Mouse (Mus musculus): ENCODE data around the gene Hmcn1. TPM values are rescaled to one million over a fixed set of nuclear protein-coding genes. Genes with fewer than 3 reads are reported as not detected.

Gene Hmcn1
- polyA plus RNA-seq, 1 experiment from 2014 or later = 1.4 TPM

DNA sequence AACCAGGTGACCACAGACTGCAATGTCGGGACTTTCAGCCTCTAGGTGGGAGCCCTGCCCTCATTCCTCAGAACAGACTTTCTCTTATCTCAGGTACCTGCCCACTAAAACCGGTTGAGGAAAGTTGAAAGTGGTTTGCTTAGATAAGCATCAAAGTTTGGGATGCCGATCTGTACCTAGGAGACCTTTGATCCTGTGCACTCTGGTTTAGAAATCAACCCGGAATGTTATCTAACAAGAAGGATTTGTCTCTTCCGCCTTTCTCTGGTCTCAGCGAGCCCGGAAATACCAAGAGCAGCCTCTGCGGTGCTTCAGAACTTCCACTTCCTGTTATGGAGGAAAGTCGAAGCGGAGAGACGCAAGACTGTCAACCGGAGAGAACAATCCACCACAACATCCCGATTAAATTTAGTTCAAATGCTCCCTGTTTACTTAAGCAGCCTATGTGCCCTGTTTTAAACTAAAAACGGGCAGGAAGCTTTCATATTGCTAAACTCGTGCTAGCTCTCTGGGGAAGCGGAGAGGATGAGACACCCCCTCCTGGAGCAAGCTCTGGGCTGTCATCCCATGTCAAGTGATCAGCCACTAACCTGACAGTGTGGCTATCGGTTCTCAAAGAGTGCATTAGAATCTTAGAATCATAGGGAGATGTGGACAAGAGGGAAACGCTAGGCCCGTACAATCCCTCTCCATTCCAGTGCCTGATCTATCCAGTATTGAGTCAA is 32.0 kb upstream of the Hmcn1 start:
- ATAC-seq = no peak
- Histone ChIP-seq H3K4me1 (replicated peaks) (no peaks in the 10 kb centered on the region), H3K4me3 (replicated peaks) (no peak overlapping the region), H3K9ac (replicated peaks) (no peak overlapping the region), H3K36me3 (no peaks in the 10 kb centered on the region), H3K27ac (no peak overlapping the region), H3K9me3 (no peaks in the 10 kb centered on the region), H3K4me2 (replicated peaks) (no peak overlapping the region), H3K27me3 (no peaks in the 10 kb centered on the region)
- 87% methylated on average over 19 of the region's 19 CpGs for WGBS

DNA sequence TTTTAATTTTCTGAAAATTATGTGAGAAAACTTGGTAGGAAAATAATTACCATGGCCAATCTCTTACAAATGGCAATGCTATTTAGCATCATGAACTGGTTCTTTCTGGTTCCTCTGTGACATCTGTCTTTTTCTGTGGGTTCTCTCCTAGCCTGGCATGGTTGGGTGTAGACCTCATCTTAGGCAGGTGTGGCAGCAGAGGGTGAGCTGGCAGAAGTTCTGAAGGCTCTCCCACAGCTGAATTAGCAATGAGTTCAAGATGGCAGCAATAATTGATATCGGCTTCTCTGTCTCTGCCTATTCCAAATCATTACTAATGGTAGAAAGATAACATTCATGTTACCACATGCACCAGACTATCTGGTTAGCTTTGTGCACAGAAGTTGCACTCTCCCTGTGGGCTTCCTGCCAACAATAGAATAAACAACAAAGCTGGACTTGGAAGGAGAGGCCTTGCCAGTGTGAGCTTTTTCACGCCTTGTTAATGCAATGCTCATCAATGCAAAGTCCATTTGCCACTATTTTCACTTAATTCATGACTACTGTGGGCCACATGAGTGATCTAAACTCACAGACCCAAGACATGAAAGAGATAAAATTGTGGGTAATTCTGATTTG is 26.1 kb upstream of the Hmcn1 start:
- H3K36me3 ChIP-seq = no peaks in the 10 kb centered on the region
- no peaks in the 10 kb centered on the region for H3K9me3 ChIP-seq
- H3K4me2 ChIP-seq (replicated peaks) = no peak overlapping the region
- peaks cover 3% of the 10 kb centered on the region; the same call in 1 of the 2 replicates for H3K4me1 ChIP-seq (replicated peaks)
- ATAC-seq = no peak
- H3K27ac ChIP-seq = no peak overlapping the region
- H3K9ac ChIP-seq (replicated peaks) = no peak overlapping the region
- no peak overlapping the region for H3K4me3 ChIP-seq (replicated peaks)
- H3K27me3 ChIP-seq = no peaks in the 10 kb centered on the region
- 74% methylated on average over 2 of the region's 2 CpGs for WGBS

DNA sequence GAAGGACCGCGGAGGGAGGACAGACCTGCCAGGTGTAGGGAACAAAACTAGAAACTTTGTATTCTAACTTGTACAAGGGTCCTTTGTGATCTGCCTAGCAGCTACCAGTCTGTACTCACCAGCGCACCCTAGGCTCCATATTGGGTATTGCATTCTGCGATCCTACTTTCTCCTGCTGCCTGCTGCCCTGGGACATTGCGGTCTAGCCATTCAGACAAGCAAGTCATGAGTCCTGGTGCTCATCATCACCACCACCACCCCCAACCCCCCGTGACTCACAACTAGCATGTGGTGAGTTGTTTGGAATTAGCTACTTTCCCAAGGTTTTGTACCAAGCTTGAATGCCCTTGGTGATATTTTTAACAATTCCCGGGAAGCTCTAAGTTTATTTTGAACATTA is 17.8 kb upstream of the Hmcn1 start:
- no peaks in the 10 kb centered on the region for H3K9me3 ChIP-seq
- peak; percentile 25; the same call in 1 of the 2 replicates for ATAC-seq
- H3K27ac ChIP-seq = no peak overlapping the region
- no peak overlapping the region for H3K4me3 ChIP-seq (replicated peaks)
- no peaks in the 10 kb centered on the region for H3K4me1 ChIP-seq (replicated peaks)
- no peak overlapping the region for H3K4me2 ChIP-seq (replicated peaks)
- H3K36me3 ChIP-seq = no peaks in the 10 kb centered on the region
- no peak overlapping the region for H3K9ac ChIP-seq (replicated peaks)
- peaks cover 3% of the 10 kb centered on the region; the same call in 1 of the 2 replicates for H3K27me3 ChIP-seq
- WGBS = 27% methylated on average over 7 of the region's 7 CpGs

DNA sequence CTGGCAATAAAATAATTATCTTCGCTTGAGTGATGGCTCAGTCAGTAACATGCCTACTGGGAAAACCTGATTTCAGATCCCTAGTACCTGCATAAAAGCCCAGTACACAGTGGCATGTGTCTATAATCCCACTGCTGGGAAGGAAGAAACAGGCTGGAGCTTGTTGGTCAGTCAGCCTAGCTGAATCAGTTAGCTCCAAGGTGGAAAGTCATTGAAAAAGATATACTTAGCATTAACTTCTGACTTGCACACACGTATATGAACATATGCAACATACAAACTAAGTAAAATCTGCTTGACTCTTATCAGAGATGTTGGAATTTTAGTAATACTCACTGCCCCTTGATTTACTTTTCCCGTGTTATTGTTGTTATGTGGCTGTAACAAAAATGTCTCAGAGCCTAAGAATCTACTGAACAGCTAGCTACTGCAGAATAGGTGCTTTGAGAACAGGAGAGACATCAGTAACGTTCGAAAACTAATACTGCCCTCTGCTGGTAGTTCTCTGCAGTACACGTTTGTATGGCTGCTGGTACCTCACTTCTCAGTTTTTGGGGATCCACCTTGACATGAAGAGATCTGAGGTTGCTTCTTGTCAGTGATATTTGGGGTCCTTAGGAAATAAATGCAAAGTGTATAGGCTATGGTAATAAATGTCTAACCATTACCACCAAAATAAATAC is 16.0 kb upstream of the Hmcn1 start:
- Histone ChIP-seq H3K4me2 (replicated peaks) (no peak overlapping the region), H3K4me1 (replicated peaks) (no peaks in the 10 kb centered on the region), H3K27me3 (peaks cover 3% of the 10 kb centered on the region; the same call in 1 of the 2 replicates), H3K4me3 (replicated peaks) (no peak overlapping the region), H3K36me3 (no peaks in the 10 kb centered on the region), H3K27ac (no peak overlapping the region), H3K9ac (replicated peaks) (no peak overlapping the region), H3K9me3 (no peaks in the 10 kb centered on the region)
- 32% methylated on average over 6 of the region's 6 CpGs for WGBS
- peak; percentile 59; the same call in 1 of the 2 replicates for ATAC-seq

DNA sequence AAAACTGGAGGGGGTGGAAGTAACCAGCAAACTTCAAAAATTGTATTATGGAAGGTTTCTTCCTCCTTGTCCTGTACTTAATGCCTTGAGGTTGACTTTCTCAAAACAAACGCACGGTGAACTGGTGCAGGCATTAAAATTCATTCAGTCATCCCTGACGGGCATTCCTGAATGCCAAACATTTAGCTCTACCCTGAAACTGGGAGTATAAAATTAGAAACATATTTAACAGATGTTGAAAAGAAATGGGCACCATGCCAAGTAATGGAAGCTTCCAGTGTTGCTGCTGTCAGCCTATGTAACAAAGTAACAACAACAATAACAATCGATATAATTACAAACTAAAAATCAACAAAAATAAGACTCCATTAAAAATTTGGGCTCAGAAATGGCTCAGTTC is 14.5 kb upstream of the Hmcn1 start:
- no peak for ATAC-seq

DNA sequence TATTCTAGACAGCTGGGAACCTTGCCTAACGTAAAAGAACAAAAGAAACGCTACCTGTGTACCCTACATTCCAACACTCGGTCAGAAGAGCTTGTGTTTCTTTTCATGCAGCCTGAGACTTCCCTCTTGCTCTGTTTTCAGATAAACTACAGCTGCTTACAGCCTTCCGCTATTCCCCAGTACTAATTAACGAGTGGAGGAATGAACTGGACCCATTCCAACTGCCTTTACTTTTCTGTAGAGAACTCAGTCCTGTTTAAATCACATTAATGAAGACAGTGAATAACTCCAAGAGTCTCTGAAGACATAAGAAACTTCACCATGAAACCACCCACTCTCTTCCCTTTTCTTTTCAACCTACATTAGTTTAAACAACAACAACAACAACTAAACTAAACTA is 10.8 kb upstream of the Hmcn1 start:
- no peak for ATAC-seq
- WGBS = 83% methylated on average over 5 of the region's 5 CpGs
- Histone ChIP-seq H3K4me1 (replicated peaks) (no peaks in the 10 kb centered on the region), H3K9me3 (no peaks in the 10 kb centered on the region), H3K9ac (replicated peaks) (no peak overlapping the region), H3K36me3 (no peaks in the 10 kb centered on the region), H3K4me2 (replicated peaks) (no peak overlapping the region), H3K27ac (no peak overlapping the region), H3K27me3 (no peaks in the 10 kb centered on the region), H3K4me3 (replicated peaks) (no peak overlapping the region)

More for the DNA sequence above, 14.5 kb upstream of the Hmcn1 start:
- H3K9me3 ChIP-seq = no peaks in the 10 kb centered on the region
- H3K27me3 ChIP-seq = peaks cover 3% of the 10 kb centered on the region; the same call in 1 of the 2 replicates
- no peaks in the 10 kb centered on the region for H3K36me3 ChIP-seq
- H3K4me1 ChIP-seq (replicated peaks) = no peaks in the 10 kb centered on the region
- H3K4me2 ChIP-seq (replicated peaks) = no peak overlapping the region
- no peak overlapping the region for H3K9ac ChIP-seq (replicated peaks)
- 89% methylated on average over 4 of the region's 4 CpGs for WGBS
- no peak overlapping the region for H3K27ac ChIP-seq
- no peak overlapping the region for H3K4me3 ChIP-seq (replicated peaks)

DNA sequence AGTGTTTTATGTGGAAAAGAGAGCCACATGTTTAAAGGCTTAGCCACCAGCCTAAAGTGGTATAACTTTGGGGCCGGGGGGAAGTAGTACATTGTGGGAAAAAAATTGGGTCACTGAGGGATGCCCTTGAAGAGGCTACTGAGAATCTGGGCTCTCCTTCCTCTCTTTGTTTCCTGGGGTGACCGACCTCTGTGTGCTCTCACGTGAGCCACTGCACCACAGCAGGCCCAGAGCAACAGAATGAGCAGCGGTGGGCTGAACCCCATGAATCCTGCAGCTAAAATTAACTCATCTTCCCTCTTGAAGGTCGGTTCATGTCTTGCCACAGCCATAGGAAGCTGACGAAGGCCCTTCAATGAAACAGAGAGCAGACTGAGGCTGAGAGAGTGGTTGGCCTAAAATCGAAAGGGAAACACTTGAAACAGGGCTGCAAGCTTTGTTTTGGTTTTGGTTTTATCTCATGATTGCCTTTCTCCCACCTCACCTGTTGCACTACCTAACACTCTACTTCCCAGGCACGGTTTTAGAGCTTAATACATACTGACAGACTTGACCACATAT is 8.7 kb upstream of the Hmcn1 start:
- WGBS = 71% methylated on average over 8 of the region's 8 CpGs

DNA sequence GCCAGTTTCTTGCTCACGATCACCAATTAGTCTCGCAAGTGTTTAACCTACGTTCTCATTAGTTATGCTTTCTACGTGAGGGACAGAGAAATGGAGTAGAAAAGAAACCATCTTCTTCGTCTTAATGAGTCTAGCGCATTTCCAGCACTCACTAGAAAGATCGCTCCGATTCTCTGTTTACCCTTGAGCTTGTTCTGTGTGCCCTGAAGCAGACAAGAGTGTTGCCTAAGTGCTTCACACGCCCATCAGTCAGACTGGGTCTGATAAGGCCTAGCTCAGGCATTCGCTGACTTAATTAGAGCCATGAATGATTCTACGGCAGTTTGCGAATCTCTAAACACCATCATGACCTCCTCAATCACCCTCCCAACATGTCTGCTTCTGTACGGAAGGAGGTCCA is 7.5 kb upstream of the Hmcn1 start:
- H3K4me2 ChIP-seq (replicated peaks) = no peak overlapping the region
- 79% methylated on average over 13 of the region's 13 CpGs for WGBS
- no peak overlapping the region for H3K9ac ChIP-seq (replicated peaks)
- no peak overlapping the region for H3K4me3 ChIP-seq (replicated peaks)
- H3K9me3 ChIP-seq = no peaks in the 10 kb centered on the region
- no peaks in the 10 kb centered on the region for H3K27me3 ChIP-seq
- H3K27ac ChIP-seq = no peak overlapping the region
- H3K36me3 ChIP-seq = no peaks in the 10 kb centered on the region
- ATAC-seq = no peak
- H3K4me1 ChIP-seq (replicated peaks) = no peaks in the 10 kb centered on the region

More for the DNA sequence above, 8.7 kb upstream of the Hmcn1 start:
- Histone ChIP-seq H3K4me1 (replicated peaks) (no peaks in the 10 kb centered on the region), H3K4me2 (replicated peaks) (no peak overlapping the region), H3K9ac (replicated peaks) (no peak overlapping the region), H3K9me3 (no peaks in the 10 kb centered on the region), H3K27me3 (no peaks in the 10 kb centered on the region), H3K4me3 (replicated peaks) (no peak overlapping the region), H3K36me3 (no peaks in the 10 kb centered on the region), H3K27ac (no peak overlapping the region)
- ATAC-seq = no peak

DNA sequence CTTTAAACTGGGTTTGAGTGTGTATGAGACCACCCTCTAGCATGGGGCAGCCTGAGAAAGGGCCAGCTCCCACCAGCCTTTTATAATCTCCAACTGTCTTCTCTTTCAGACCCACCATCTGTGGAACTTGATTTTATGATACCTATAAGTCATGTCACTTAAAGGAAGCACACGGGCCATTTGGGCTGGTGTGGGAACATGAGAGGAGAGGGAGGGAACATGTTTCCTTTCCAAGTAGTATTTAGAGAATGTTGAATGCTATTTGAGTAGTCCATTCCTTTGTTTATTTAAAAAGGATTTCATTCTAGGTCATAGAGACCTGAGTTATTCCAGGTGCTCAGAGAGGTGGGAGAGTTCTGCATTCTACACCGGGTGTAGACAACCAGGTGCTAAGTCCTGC is 1.4 kb upstream of the Hmcn1 start:
- no peak overlapping the region for H3K9ac ChIP-seq (replicated peaks)
- no peak for ATAC-seq
- no peaks in the 10 kb centered on the region for H3K9me3 ChIP-seq
- H3K27me3 ChIP-seq = 0 out of 2 replicates have a peak, but pooled peaks cover 11% of the 10 kb centered on the region
- H3K27ac ChIP-seq = no peak overlapping the region
- no peak overlapping the region for H3K4me2 ChIP-seq (replicated peaks)
- H3K4me1 ChIP-seq (replicated peaks) = peaks cover 21% of the 10 kb centered on the region
- H3K4me3 ChIP-seq (replicated peaks) = no peak overlapping the region
- no peaks in the 10 kb centered on the region for H3K36me3 ChIP-seq
- 89% methylated on average over 2 of the region's 2 CpGs for WGBS

DNA sequence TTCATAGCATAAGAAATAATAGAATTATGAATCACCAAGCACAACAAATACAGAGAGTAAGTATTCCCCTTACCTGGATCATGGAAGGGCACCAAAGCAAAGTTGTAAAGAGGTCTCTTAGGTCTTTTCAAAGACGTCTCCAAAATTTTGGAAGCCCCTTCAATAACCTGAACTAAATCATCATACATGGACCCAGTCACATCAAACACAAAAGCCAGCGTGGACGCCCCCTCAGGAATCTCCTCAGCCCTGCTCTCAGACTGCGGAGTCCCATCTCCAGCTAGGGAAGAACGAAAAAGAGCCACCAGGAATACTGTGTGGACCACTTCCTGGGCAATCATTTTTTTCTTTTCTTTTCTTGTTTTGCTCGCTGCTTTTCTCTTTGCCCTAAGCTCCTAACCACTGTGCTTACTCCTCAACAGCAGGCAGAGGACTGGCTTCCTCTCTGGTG is 499 bp downstream of the Hmcn1 start:
- peaks cover 21% of the 10 kb centered on the region for H3K4me1 ChIP-seq (replicated peaks)
- 2% methylated on average over 6 of the region's 6 CpGs for WGBS
- no peak overlapping the region for H3K27ac ChIP-seq
- H3K9me3 ChIP-seq = no peaks in the 10 kb centered on the region
- ATAC-seq = peak; percentile 28
- no peaks in the 10 kb centered on the region for H3K36me3 ChIP-seq
- peak overlapping the region; percentile 90 for H3K4me2 ChIP-seq (replicated peaks)
- peak overlapping the region; percentile 65 for H3K9ac ChIP-seq (replicated peaks)
- 0 out of 2 replicates have a peak, but pooled peaks cover 11% of the 10 kb centered on the region for H3K27me3 ChIP-seq
- H3K4me3 ChIP-seq (replicated peaks) = peak overlapping the region; percentile 52

DNA sequence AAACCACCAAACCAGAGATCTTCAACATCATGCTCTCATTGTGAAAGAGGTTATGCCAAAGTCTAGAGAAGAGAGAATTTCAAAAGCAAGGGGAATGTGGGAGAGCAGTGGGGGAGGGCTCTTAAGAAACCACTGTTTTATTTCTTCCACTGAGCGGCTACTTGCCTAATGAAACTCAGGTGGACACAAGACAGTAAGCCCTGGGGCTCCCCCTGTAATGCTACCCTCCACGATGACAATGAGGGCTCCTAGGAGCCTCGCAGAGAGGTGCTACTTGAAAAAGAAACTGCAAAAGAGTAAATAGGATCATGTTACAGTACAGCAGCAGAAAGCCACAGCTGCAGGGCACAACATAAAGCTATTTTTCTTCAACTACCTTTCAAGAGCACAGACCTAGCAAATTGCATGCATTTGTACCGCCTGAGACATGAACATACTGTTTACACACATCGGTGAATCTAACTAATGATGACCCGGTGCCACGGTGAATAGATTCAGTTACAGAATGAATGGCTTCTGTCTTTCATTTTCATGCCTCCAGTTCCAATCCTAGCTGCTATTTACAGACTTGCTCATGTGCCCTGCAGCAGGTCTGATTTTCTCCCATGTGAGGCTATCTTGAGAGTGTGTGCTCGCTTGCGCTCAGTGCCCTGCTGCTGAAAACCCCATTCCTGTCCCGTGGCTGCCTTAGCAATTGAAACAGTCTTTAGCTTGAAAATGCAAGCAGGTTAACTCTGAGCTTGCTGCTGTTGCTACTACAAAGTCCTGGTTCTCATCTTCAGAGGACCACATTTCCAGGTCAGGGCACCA is 1.3 kb downstream of the Hmcn1 start:
- 5% methylated on average over 10 of the region's 10 CpGs for WGBS
- ATAC-seq = peak; percentile 28; the same call in 1 of the 2 replicates
- no peaks in the 10 kb centered on the region for H3K9me3 ChIP-seq
- 0 out of 2 replicates have a peak, but pooled peaks cover 11% of the 10 kb centered on the region for H3K27me3 ChIP-seq
- H3K9ac ChIP-seq (replicated peaks) = 0 out of 2 replicates have a peak overlapping the region, but pooled peaks have one; percentile 4
- H3K4me1 ChIP-seq (replicated peaks) = peaks cover 21% of the 10 kb centered on the region
- peak overlapping the region; percentile 90 for H3K4me2 ChIP-seq (replicated peaks)
- no peak overlapping the region for H3K27ac ChIP-seq
- peak overlapping the region; percentile 52 for H3K4me3 ChIP-seq (replicated peaks)
- no peaks in the 10 kb centered on the region for H3K36me3 ChIP-seq

Data from midbrain, embryonic 13.5 days (tissue).